Mouse (Mus musculus): ENCODE data around the gene Foxc1.

Foxc1 gene

GRCm38 (mm10) chr13:31806428-31806832 is at the start of gene Foxc1:
Gene Foxc1, plus strand, starts transcription at chr13:31806633.
- DNase-seq (ENCODE audit: low read depth, low spot score): peak; percentile 42

GRCm38 (mm10) chr13:31760411-31760810 is 46.0 kb upstream of the Foxc1 start:
- no peak for DNase-seq (ENCODE audit: low read depth, low spot score)

GRCm38 (mm10) chr13:31761057-31761456 is 45.4 kb upstream of the Foxc1 start:
- DNase-seq (ENCODE audit: low read depth, low spot score): no peak

DNA sequence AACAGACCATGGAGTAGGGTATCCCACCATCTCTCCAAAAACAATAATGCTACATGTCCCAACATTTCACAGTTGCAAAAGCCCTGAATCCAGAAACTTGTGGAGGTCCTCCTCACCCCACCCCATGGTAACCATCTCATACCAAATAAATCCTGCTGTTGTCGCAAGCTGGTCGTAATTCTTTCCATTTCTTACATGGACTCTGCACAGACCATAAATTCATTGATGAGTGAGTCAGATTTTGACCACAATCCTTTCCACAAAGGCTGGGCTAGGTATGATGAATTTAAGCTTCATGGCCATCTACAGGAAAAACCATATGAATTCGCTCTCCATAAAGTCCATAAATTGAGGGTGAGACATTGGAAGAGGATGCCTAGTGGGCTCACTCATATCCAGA is 42.0 kb upstream of the Foxc1 start:
- no peak for DNase-seq (ENCODE audit: low read depth, low spot score)

GRCm38 (mm10) chr13:31765564-31765963 is 40.9 kb upstream of the Foxc1 start:
- DNase-seq (ENCODE audit: low read depth, low spot score): no peak

DNA sequence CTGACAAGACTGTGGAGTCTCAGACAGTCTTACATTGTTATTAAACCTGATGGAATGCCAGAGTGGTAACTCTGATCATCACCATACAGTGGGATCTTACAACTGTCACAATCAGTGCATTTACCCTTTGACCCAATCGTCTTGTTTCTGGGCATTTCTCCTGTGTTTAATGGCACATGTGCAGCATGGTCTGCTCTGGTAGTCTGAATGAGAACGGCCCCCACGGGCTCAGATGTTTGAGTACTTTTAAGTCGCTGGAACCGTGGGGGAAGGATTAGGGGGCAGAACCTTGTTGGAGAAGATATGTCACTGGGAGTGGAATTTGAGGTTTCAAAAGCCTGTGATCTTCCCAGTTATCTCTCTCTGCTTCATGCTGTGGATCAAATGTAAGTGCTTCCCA is 33.6 kb upstream of the Foxc1 start:
- no peak for DNase-seq (ENCODE audit: low read depth, low spot score)

DNA sequence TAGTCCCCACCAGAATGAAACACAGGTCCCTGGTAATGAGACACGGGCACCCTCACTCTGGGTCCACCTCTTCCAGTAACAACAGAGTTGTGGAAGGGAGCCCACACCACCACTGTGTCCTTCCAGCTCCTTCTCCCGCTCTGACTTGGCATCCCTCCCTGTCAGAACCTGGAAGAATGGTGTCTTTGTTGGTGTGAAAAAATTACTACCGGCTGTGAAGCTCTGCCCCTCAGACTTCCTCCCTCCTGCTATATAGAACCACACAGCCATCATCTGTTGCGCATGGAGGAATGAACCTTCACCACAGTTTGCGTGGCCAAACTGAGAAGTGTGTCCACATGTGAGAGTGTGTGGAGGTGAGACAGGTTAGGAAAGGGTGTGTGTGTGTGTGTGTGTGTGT is 30.7 kb upstream of the Foxc1 start:
- no peak for DNase-seq (ENCODE audit: low read depth, low spot score)

- no peak for DNase-seq (ENCODE audit: low read depth, low spot score)
These were observed 27.0 kb upstream of the Foxc1 start for GRCm38 (mm10) chr13:31779281-31779981.

GRCm38 (mm10) chr13:31780299-31780698 is 26.1 kb upstream of the Foxc1 start:
- DNase-seq (ENCODE audit: low read depth, low spot score): no peak

- no peak for DNase-seq (ENCODE audit: low read depth, low spot score)
These were observed 24.4 kb upstream of the Foxc1 start for GRCm38 (mm10) chr13:31782063-31782462.

- DNase-seq (ENCODE audit: low read depth, low spot score): no peak
These were observed 21.7 kb upstream of the Foxc1 start for GRCm38 (mm10) chr13:31784757-31785156.

GRCm38 (mm10) chr13:31792480-31793132 is 13.8 kb upstream of the Foxc1 start:
- DNase-seq (ENCODE audit: low read depth, low spot score): no peak

GRCm38 (mm10) chr13:31793163-31793562 is 13.3 kb upstream of the Foxc1 start:
- DNase-seq (ENCODE audit: low read depth, low spot score): no peak

DNA sequence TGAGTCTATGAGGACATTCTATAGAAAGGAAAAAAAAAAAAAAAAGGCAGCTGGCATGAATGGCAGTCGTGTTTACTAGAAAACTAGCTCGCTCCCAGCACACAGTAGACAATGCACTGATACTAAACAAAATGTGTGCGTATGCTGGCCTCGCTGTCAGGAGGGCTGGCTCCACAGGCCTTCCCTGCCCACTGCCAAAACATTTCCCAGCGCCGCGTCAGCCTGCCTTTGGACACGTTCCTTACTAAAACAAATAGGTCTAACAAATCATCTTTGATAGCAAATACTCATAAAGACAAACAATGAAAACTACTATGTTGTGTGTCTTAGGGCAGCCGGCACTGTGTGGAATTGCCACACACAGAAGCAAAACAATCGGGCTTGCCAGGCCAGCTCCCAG is 9.1 kb upstream of the Foxc1 start:
- DNase-seq (ENCODE audit: low read depth, low spot score): no peak

DNA sequence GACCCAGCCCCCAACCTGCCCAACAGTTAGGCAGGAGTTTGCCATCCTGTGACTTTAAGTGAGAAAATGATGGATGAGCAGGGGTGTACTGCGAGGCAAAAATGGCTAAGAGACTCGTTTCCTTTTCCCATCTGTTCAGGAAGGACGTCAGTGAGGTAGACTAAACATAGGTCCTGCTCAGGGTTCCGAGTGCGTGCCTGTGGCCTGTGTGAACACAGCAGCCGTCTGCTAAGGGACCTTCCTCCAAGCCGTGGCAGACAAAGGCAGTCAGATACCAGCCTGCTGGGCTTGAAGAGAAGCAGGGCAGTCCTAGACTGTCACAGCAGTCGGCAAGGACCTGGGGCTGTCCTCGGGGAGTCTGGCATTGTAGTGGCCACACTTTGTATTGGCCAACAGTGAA is 8.4 kb upstream of the Foxc1 start:
- DNase-seq (ENCODE audit: low read depth, low spot score): no peak

- peak; percentile 53 for DNase-seq (ENCODE audit: low read depth, low spot score)
These were observed 5.6 kb upstream of the Foxc1 start for GRCm38 (mm10) chr13:31800581-31801576.

- DNase-seq (ENCODE audit: low read depth, low spot score): no peak
These were observed 4.6 kb upstream of the Foxc1 start for GRCm38 (mm10) chr13:31801703-31802305.

DNA sequence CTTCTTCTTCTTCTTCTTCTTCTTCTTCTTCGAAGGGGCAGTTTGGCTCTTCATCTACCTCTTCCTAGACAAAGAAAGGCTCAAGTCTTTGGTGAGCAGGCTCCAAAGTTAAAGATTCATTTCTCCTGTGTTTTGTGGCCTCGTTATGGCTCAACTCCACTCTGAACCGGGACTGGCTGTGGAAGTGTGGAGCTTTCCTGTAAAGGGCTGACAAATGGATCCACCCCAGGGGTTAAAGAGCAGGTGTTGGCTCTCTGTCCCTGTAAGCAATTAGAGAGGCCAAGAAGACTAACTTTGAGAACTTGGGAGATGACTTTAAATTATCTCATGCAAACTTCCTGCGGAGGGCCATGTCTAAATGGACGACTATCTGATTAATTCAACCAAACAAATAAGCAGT is 4.0 kb upstream of the Foxc1 start:
- no peak for DNase-seq (ENCODE audit: low read depth, low spot score)

GRCm38 (mm10) chr13:31803166-31804093 is 3.0 kb upstream of the Foxc1 start:
- DNase-seq (ENCODE audit: low read depth, low spot score): no peak

- DNase-seq (ENCODE audit: low read depth, low spot score): no peak
These were observed 1.9 kb upstream of the Foxc1 start for GRCm38 (mm10) chr13:31804571-31804970.
